Mouse (Mus musculus) MN1 (cell line): ENCODE results near the gene Spata2.

Experiments
- DNase-seq: peaks from one replicate; pipeline ENCODE4 v3.0.0-alpha.2; 2016; ENCODE audit warnings: low spot score

The Spata2 gene

GRCm38 (mm10) chr2:167447629-167448028, 45.1 kb downstream of the Spata2 start:
- no peak for DNase-seq

DNA sequence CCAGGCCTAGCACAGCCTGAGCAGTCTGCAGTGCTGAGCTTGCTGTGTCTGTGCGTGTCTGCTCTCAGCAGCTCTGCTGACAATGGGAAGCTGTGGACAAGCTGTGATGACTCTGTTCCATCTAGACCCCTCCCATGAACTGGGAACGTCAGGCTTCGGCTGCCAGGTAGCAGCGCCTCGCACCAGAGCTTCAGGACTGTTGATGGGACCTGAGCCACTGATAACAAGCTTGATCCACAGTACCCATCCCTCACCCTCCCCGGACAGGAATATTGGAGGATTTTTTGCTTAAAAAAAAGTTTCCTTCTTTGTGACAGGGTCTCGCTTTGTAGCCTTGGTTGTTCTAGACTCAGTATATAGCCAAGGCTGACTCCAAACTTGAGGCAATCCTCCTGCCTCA, 45.5 kb downstream of the Spata2 start:
- DNase-seq, result no peak

DNA sequence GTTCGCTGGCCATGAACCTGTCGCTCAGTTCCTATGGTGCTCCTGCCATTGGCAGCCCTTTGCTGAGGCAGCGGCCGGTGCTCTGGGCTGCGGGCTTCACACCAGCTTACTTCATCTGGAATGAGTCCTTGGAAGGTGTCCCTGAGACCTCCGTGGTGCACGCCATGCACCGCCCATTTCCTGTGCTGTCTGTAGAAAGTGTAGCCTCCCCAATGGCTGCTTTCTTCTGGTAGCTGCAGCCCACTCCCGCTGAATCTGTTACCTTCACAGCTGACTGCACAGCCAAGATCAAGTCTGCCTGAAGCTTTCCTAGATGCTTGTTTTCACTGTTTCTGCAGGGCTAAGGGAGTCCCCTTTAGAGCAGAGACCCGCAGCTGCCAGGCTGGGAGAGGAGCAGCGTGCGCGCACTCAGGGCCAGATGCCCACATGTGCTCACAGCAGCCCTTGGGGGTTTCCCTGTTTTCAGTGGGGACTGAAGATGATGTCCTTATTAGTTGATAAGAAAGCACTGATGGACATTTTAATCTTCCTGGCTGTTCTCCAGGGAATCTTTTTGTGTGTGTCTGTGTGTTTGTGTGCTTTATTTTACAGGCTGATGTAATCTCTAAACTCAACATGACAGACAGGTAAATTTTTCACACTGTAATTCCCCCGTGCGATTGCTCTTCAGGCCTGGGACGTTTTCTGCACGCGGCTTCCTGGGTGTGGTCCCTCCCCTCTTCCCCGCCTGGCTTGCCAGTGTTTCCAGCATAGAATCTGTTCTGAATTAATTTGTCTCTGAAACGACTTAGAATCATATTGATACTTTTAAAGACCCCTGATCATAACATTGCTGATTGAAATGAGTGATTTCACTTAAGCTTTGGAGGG, 46.5 kb downstream of the Spata2 start:
- DNase-seq, result peak; percentile 67

DNA sequence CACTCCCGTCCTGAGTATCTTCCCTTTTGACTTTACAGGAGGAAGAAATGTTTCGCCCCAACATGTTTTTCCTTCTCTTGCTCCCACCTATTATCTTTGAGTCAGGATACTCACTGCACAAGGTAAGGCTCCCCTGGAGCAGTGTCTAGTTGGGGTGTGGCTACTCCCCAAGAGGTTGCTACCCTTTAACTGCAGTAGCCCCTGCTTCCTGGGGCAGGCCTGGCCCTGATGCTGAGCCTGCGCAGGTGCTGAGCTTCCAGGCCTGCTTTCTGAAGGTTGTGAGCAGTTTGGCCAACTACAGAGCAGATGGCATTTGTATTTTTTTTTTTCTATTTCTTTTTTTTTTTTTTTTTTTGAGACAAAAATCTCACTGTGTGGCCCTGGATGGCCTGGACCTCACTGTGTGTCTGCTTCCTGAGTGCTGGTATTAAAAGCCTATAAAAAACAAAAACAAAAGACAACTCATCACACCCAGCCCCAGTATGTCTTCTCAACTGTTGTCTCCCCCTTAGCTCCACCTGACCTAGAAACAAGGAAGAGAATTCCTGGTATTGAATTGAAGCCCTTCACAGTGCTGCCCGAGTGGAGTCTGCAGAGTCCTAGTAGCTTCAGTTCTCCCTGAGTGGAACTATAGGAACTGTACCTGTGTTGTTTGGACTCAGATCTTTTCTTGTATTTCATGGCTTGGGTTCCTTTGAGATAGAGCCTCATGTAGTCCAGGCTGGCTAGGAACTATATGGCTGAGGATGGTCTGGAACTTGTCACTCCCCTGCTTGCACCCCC, 49.1 kb downstream of the Spata2 start:
- DNase-seq, result no peak

GRCm38 (mm10) chr2:167439422-167439821, 53.3 kb downstream of the Spata2 start:
- DNase-seq, result no peak

GRCm38 (mm10) chr2:167436371-167436770, 56.3 kb downstream of the Spata2 start:
- DNase-seq, result no peak

- no peak for DNase-seq
These were observed 57.1 kb downstream of the Spata2 start for GRCm38 (mm10) chr2:167435631-167436030.

DNA sequence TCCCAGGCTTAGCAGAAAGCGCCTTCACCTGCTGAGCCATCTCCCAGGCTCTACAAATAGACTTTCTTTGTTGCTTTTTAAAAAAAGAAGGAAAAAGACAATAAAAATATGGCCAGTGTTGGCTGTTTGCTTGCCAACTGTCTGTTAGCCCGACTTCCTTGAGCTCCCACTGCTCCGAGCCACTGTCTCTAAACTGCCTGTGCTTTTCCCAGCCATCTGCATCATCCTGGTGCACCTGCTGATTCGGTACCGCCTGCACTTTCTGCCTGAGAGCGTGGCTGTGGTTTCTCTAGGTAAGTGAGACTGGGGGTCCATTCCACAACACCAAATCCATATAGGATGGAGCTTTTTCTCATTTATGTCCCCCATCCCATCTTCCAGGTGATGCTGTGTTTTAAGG, 58.1 kb downstream of the Spata2 start:
- DNase-seq, result no peak

DNA sequence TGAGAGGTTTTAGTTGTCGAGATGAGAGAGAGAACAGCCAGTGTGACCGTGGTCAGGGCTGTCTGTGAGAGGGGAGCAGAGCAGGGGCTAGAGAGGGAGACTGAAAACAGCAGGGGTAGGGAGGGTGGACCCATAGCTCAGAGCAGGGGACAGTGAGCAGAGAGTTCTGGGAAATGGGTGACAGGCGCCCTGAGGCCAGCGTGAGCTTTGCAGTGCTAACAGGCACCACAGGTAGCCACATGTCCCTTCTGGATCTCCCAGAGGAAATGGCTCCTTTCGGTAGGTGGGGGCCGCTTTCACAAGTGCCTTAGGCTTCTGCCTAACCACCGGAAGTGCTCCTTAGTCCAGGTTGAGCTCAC, 61.3 kb downstream of the Spata2 start:
- no peak for DNase-seq
